23 mouse cellular contexts compared by ENCODE assay signal in genomic region chr3:153901904-153902303, GRCm38 (mm10). TPM values are rescaled to one million over a fixed set of nuclear protein-coding genes. Genes with fewer than 3 reads are reported as not detected.
DNase-seq lines count a peak whose midpoint lies in the region; ATAC-seq lines count a peak whose summit lies in the region.
"Had no signal": no experiment of that assay in that cellular context is flagged by ENCODE, and none has a peak within 500 bp of the region (broad histone marks: within the 10 kb centered on the region; RNA-seq: fewer than 3 reads in every experiment).

No protein-coding gene starts in this region.

- no peaks in the 10 kb centered on the region; the same call in 1 of the 2 replicates for H3K4me1 ChIP-seq in heart, embryonic 10.5 days
- peaks cover 6% of the 10 kb centered on the region; the same call in 1 of the 2 replicates for H3K4me1 ChIP-seq in liver, embryonic 11.5 days (replicated peaks; ENCODE audit: control insufficient read depth, insufficient read depth, low read length)
- peaks cover 36% of the 10 kb centered on the region for H3K4me1 ChIP-seq in liver, embryonic 13.5 days (replicated peaks)
- H3K4me1 ChIP-seq: embryonic facial prominence, embryonic 12.5 days; embryonic facial prominence, embryonic 15.5 days; forebrain, embryonic 12.5 days; forebrain, embryonic 15.5 days; hindbrain, embryonic 12.5 days; hindbrain, embryonic 15.5 days had no signal

- H3K27me3 ChIP-seq in heart, embryonic 10.5 days (ENCODE audit: insufficient read depth, poor library complexity, severe bottlenecking) = no peaks in the 10 kb centered on the region
- H3K27me3 ChIP-seq in liver, embryonic 11.5 days (replicated peaks; ENCODE audit: control insufficient read depth, insufficient read depth, low read length) = no peaks in the 10 kb centered on the region
- no peaks in the 10 kb centered on the region; the same call in 1 of the 2 replicates for H3K27me3 ChIP-seq in liver, embryonic 13.5 days
- H3K27me3 ChIP-seq: embryonic facial prominence, embryonic 12.5 days; embryonic facial prominence, embryonic 15.5 days; forebrain, embryonic 12.5 days; forebrain, embryonic 15.5 days; heart, embryonic 12.5 days; hindbrain, embryonic 12.5 days; hindbrain, embryonic 15.5 days; Patski had no signal

- peak; percentile 72 for DNase-seq in heart, adult 11 months
- no peak for DNase-seq in heart, embryonic 10.5 days (ENCODE audit: low spot score)
- DNase-seq in liver = peak; percentile 61
- DNase-seq in liver, embryonic 11.5 days (ENCODE audit: low spot score) = no peak
- DNase-seq in liver, embryonic 13.5 days = peak; percentile 38
- DNase-seq in frontal cortex, postnatal 25 days (ENCODE audit: low spot score in 2 of 2) = no peak
- DNase-seq: adrenal gland, postnatal 14 days; cerebellum, adult 11 months; cerebellum, adult 2 months; cerebellum, adult 9-11 months; cerebellum, postnatal 25 days; gastrocnemius, postnatal 10 days; gastrocnemius, postnatal 36 days had no signal

- no peak overlapping the region for H3K27ac ChIP-seq in heart, embryonic 10.5 days
- H3K27ac ChIP-seq in liver, embryonic 11.5 days (ENCODE audit: low read depth, low read length) = no peak overlapping the region
- no peak overlapping the region for H3K27ac ChIP-seq in liver, embryonic 13.5 days
- H3K27ac ChIP-seq: embryonic facial prominence, embryonic 12.5 days; embryonic facial prominence, embryonic 15.5 days; forebrain, embryonic 15.5 days; hindbrain, embryonic 12.5 days; hindbrain, embryonic 15.5 days had no signal

- no peaks in the 10 kb centered on the region for H3K9me3 ChIP-seq in heart, embryonic 10.5 days
- no peaks in the 10 kb centered on the region for H3K9me3 ChIP-seq in liver, embryonic 11.5 days (ENCODE audit: control insufficient read depth, low read length)
- H3K9me3 ChIP-seq in liver, embryonic 13.5 days (replicated peaks) = no peaks in the 10 kb centered on the region
- H3K9me3 ChIP-seq: embryonic facial prominence, embryonic 12.5 days; embryonic facial prominence, embryonic 15.5 days; forebrain, embryonic 12.5 days; forebrain, embryonic 15.5 days; heart, embryonic 12.5 days; hindbrain, embryonic 12.5 days; hindbrain, embryonic 15.5 days had no signal

- no peak overlapping the region for H3K4me3 ChIP-seq in heart, embryonic 10.5 days
- no peak overlapping the region for H3K4me3 ChIP-seq in liver, embryonic 11.5 days (ENCODE audit: low read depth, low read length)
- no peak overlapping the region for H3K4me3 ChIP-seq in liver, embryonic 13.5 days (replicated peaks)
- H3K4me3 ChIP-seq: embryonic facial prominence, embryonic 12.5 days; embryonic facial prominence, embryonic 15.5 days; erythroblast, embryonic 14.5 days; forebrain, embryonic 12.5 days; forebrain, embryonic 15.5 days; heart, embryonic 12.5 days; hindbrain, embryonic 12.5 days; hindbrain, embryonic 15.5 days had no signal

- H3K36me3 ChIP-seq in heart, embryonic 10.5 days = peaks cover 38% of the 10 kb centered on the region
- peaks cover 27% of the 10 kb centered on the region for H3K36me3 ChIP-seq in liver, embryonic 11.5 days (ENCODE audit: control insufficient read depth, insufficient read depth, low read length)
- H3K36me3 ChIP-seq in liver, embryonic 13.5 days = peaks cover 35% of the 10 kb centered on the region

- WGBS in heart, embryonic 10.5 days = 75% methylated on average over 1 of the region's 1 CpGs
- 74% methylated on average over 1 of the region's 1 CpGs for WGBS in liver, embryonic 11.5 days
- 76% methylated on average over 1 of the region's 1 CpGs for WGBS in liver, embryonic 13.5 days (ENCODE audit: insufficient replicate concordance)

- ATAC-seq in liver, embryonic 11.5 days (replicated peaks; ENCODE audit: low FRiP score) = no peak
- no peak for ATAC-seq in liver, embryonic 13.5 days (ENCODE audit: low read depth)
- ATAC-seq: forebrain, embryonic 15.5 days; Patski had no signal

- H3K9ac ChIP-seq in liver, embryonic 11.5 days (ENCODE audit: low read depth, low read length) = no peak overlapping the region
- H3K9ac ChIP-seq in liver, embryonic 13.5 days = no peak overlapping the region
- H3K9ac ChIP-seq: embryonic facial prominence, embryonic 12.5 days; embryonic facial prominence, embryonic 15.5 days; forebrain, embryonic 12.5 days; forebrain, embryonic 15.5 days; heart, embryonic 12.5 days; hindbrain, embryonic 12.5 days; hindbrain, embryonic 15.5 days had no signal

- H3K4me2 ChIP-seq in liver, embryonic 11.5 days = no peak overlapping the region
- H3K4me2 ChIP-seq in liver, embryonic 13.5 days = no peak overlapping the region
- H3K4me2 ChIP-seq: embryonic facial prominence, embryonic 12.5 days; embryonic facial prominence, embryonic 15.5 days; forebrain, embryonic 12.5 days; forebrain, embryonic 15.5 days; heart, embryonic 12.5 days; hindbrain, embryonic 12.5 days; hindbrain, embryonic 15.5 days had no signal

RNA-seq across cellular contexts. Expression of gene Msh4, which starts 4.0 kb away (rescaled TPM):
- 0.09 and 0.11 TPM in 2 replicates for polyA plus RNA-seq in heart, embryonic 10.5 days (2016; fragmentation: Nextera tagmentation; extraction: Ambion mirVana)
- 0.09 and 0.11 TPM in 2 replicates for polyA plus RNA-seq in liver, embryonic 11.5 days (2014; fragmentation: Nextera tagmentation; extraction: Ambion mirVana)
- polyA plus RNA-seq in liver, embryonic 13.5 days (2015; fragmentation: Nextera tagmentation; extraction: Ambion mirVana) = 0.06 and 0.10 TPM in 2 replicates
- polyA plus RNA-seq: erythroblast, embryonic 14.5 days had no signal

RNA-seq across cellular contexts. Expression of gene Rabggtb, which starts 10.9 kb away (rescaled TPM):
- 56.8 and 57.2 TPM in 2 replicates for polyA plus RNA-seq in heart, embryonic 10.5 days (2016; fragmentation: Nextera tagmentation; extraction: Ambion mirVana)
- 86.9 and 95.9 TPM in 2 replicates for polyA plus RNA-seq in liver, embryonic 11.5 days (2014; fragmentation: Nextera tagmentation; extraction: Ambion mirVana)
- 56.3 and 59.4 TPM in 2 replicates for polyA plus RNA-seq in liver, embryonic 13.5 days (2015; fragmentation: Nextera tagmentation; extraction: Ambion mirVana)

RNA-seq across cellular contexts. Expression of gene Acadm, which starts 42.5 kb away (rescaled TPM):
- 91.2 and 141 TPM in 2 replicates for polyA plus RNA-seq in heart, embryonic 10.5 days (2016; fragmentation: Nextera tagmentation; extraction: Ambion mirVana)
- 68.9 and 75.3 TPM in 2 replicates for polyA plus RNA-seq in liver, embryonic 11.5 days (2014; fragmentation: Nextera tagmentation; extraction: Ambion mirVana)
- 52.6 and 64.9 TPM in 2 replicates for polyA plus RNA-seq in liver, embryonic 13.5 days (2015; fragmentation: Nextera tagmentation; extraction: Ambion mirVana)

RNA-seq across cellular contexts. Expression of gene Asb17, which starts 57.9 kb away (rescaled TPM):
- 1.0 and 2.0 TPM in 2 replicates for polyA plus RNA-seq in heart, embryonic 10.5 days (2016; fragmentation: Nextera tagmentation; extraction: Ambion mirVana)
- polyA plus RNA-seq in liver, embryonic 11.5 days (2014; fragmentation: Nextera tagmentation; extraction: Ambion mirVana) = 8.3 and 9.6 TPM in 2 replicates
- 6.4 TPM in 2 replicates for polyA plus RNA-seq in liver, embryonic 13.5 days (2015; fragmentation: Nextera tagmentation; extraction: Ambion mirVana)
- polyA plus RNA-seq: cerebellum, adult 2 months; erythroblast, embryonic 14.5 days; forebrain, embryonic 12.5 days; intestine, embryonic 14.5 days had no signal

Comparison
In these comparisons a context has a peak if more than half of its experiments do, and no peak if none do; other contexts are left out.
1. DNase-seq: peak in heart, adult 11 months (single experiment), liver (single experiment) and liver, embryonic 13.5 days (single experiment); none in heart, embryonic 10.5 days (single experiment), liver, embryonic 11.5 days (single experiment) and frontal cortex, postnatal 25 days (0 of 2).